Mouse (Mus musculus): ENCODE measurements around the gene Ripor2.

Gene Ripor2

GRCm38 (mm10) chr13:24617076-24617798, 35.2 kb downstream of the Ripor2 start:
- no peak for DNase-seq (ENCODE audit: low read depth, low spot score)

- no peak for DNase-seq (ENCODE audit: low read depth, low spot score)
These were observed 35.8 kb downstream of the Ripor2 start for GRCm38 (mm10) chr13:24617799-24618130.

GRCm38 (mm10) chr13:24619711-24620110, 37.7 kb downstream of the Ripor2 start:
- no peak for DNase-seq (ENCODE audit: low read depth, low spot score)

GRCm38 (mm10) chr13:24620439-24620838, 38.5 kb downstream of the Ripor2 start:
- no peak for DNase-seq (ENCODE audit: low read depth, low spot score)

- no peak for DNase-seq (ENCODE audit: low read depth, low spot score)
These were observed 41.6 kb downstream of the Ripor2 start for GRCm38 (mm10) chr13:24623631-24624030.

GRCm38 (mm10) chr13:24625071-24625470, 43.1 kb downstream of the Ripor2 start:
- no peak for DNase-seq (ENCODE audit: low read depth, low spot score)

GRCm38 (mm10) chr13:24626698-24627436, 44.9 kb downstream of the Ripor2 start:
- DNase-seq (ENCODE audit: low read depth, low spot score) = no peak

GRCm38 (mm10) chr13:24628192-24628591, 46.2 kb downstream of the Ripor2 start:
- DNase-seq (ENCODE audit: low read depth, low spot score) = peak; percentile 20

GRCm38 (mm10) chr13:24629073-24629621, 47.2 kb downstream of the Ripor2 start:
- DNase-seq (ENCODE audit: low read depth, low spot score) = peak; percentile 57

- DNase-seq (ENCODE audit: low read depth, low spot score) = no peak
These were observed 48.4 kb downstream of the Ripor2 start for GRCm38 (mm10) chr13:24630364-24630763.

- peak; percentile 27 for DNase-seq (ENCODE audit: low read depth, low spot score)
These were observed 51.1 kb downstream of the Ripor2 start for GRCm38 (mm10) chr13:24632988-24633577.

- DNase-seq (ENCODE audit: low read depth, low spot score) = peak; percentile 78
These were observed 52.5 kb downstream of the Ripor2 start for GRCm38 (mm10) chr13:24634346-24635120.

GRCm38 (mm10) chr13:24638371-24639214, 56.6 kb downstream of the Ripor2 start:
- DNase-seq (ENCODE audit: low read depth, low spot score) = peak; percentile 76

- DNase-seq (ENCODE audit: low read depth, low spot score) = no peak
These were observed 57.5 kb downstream of the Ripor2 start for GRCm38 (mm10) chr13:24639215-24640165.

- DNase-seq (ENCODE audit: low read depth, low spot score) = peak; percentile 70
These were observed 58.2 kb downstream of the Ripor2 start for GRCm38 (mm10) chr13:24640166-24640560.

GRCm38 (mm10) chr13:24640836-24641385, 58.9 kb downstream of the Ripor2 start:
- peak; percentile 62 for DNase-seq (ENCODE audit: low read depth, low spot score)

- DNase-seq (ENCODE audit: low read depth, low spot score) = peak; percentile 67
These were observed 59.8 kb downstream of the Ripor2 start for GRCm38 (mm10) chr13:24641491-24642430.

GRCm38 (mm10) chr13:24645146-24645545, 63.2 kb downstream of the Ripor2 start:
- DNase-seq (ENCODE audit: low read depth, low spot score) = peak; percentile 38

Data from A20 (cell line).